Mouse (Mus musculus): ENCODE measurements around the gene Tgfbr3. TPM values are rescaled to one million over a fixed set of nuclear protein-coding genes. Genes with fewer than 3 reads are reported as not detected.

Tgfbr3 gene
- polyA plus RNA-seq, 1 experiment from 2014 or later = 5.7 TPM

- WGBS = 89% methylated on average over 4 of the region's 4 CpGs
- H3K27me3 ChIP-seq (ENCODE audit: poor library complexity, severe bottlenecking) = peaks cover 45% of the 10 kb centered on the region
- peaks cover 26% of the 10 kb centered on the region for H3K4me1 ChIP-seq
- no peaks in the 10 kb centered on the region for H3K9me3 ChIP-seq
- DNase-seq (ENCODE audit: extremely low spot score, low spot score) = no peak
- H3K27ac ChIP-seq = no peak overlapping the region
- H3K36me3 ChIP-seq (replicated peaks) = no peaks in the 10 kb centered on the region
- no peak overlapping the region for H3K4me3 ChIP-seq
Observed at GRCm38 (mm10) chr5:107294041-107294440, 4.6 kb upstream of the Tgfbr3 start.

GRCm38 (mm10) chr5:107289986-107290385 is 557 bp upstream of the Tgfbr3 start:
- 34% methylated on average over 8 of the region's 8 CpGs for WGBS
- peak overlapping the region; percentile 71 for H3K4me3 ChIP-seq

GRCm38 (mm10) chr5:107288427-107289233 is 799 bp downstream of the Tgfbr3 start:
- no peaks in the 10 kb centered on the region for H3K36me3 ChIP-seq (replicated peaks)
- peak overlapping the region; percentile 71 for H3K4me3 ChIP-seq
- peaks cover 74% of the 10 kb centered on the region for H3K27me3 ChIP-seq (ENCODE audit: poor library complexity, severe bottlenecking)
- under 1% methylated on average over 61 of the region's 62 CpGs for WGBS
- H3K9me3 ChIP-seq = no peaks in the 10 kb centered on the region
- peak overlapping the region; percentile 89 for H3K27ac ChIP-seq
- peak; percentile 37 for DNase-seq (ENCODE audit: extremely low spot score, low spot score)
- H3K4me1 ChIP-seq = peaks cover 24% of the 10 kb centered on the region

More at GRCm38 (mm10) chr5:107289986-107290385, 557 bp upstream of the Tgfbr3 start:
- no peak for DNase-seq (ENCODE audit: extremely low spot score, low spot score)
- no peaks in the 10 kb centered on the region for H3K9me3 ChIP-seq
- no peak overlapping the region for H3K27ac ChIP-seq
- H3K4me1 ChIP-seq = peaks cover 24% of the 10 kb centered on the region
- H3K27me3 ChIP-seq (ENCODE audit: poor library complexity, severe bottlenecking) = peaks cover 68% of the 10 kb centered on the region
- no peaks in the 10 kb centered on the region for H3K36me3 ChIP-seq (replicated peaks)

GRCm38 (mm10) chr5:107287908-107288267 is 1.5 kb downstream of the Tgfbr3 start:
- Histone ChIP-seq H3K9me3 (no peaks in the 10 kb centered on the region), H3K4me1 (peaks cover 28% of the 10 kb centered on the region), H3K4me3 (peak overlapping the region; percentile 71; the same call in 1 of the 2 replicates), H3K36me3 (replicated peaks) (no peaks in the 10 kb centered on the region), H3K27me3 (ENCODE audit: poor library complexity, severe bottlenecking) (peaks cover 71% of the 10 kb centered on the region), H3K27ac (no peak overlapping the region)
- 49% methylated on average over 5 of the region's 5 CpGs for WGBS
- no peak for DNase-seq (ENCODE audit: extremely low spot score, low spot score)

- H3K27ac ChIP-seq = no peak overlapping the region
- H3K27me3 ChIP-seq (ENCODE audit: poor library complexity, severe bottlenecking) = peaks cover 66% of the 10 kb centered on the region
- no peaks in the 10 kb centered on the region for H3K9me3 ChIP-seq
- H3K36me3 ChIP-seq (replicated peaks) = no peaks in the 10 kb centered on the region
- H3K4me1 ChIP-seq = peaks cover 30% of the 10 kb centered on the region
- WGBS = 30% methylated on average over 6 of the region's 6 CpGs
- peak; percentile 60 for DNase-seq (ENCODE audit: extremely low spot score, low spot score)
- no peak overlapping the region for H3K4me3 ChIP-seq
Observed at GRCm38 (mm10) chr5:107287254-107287907, 2.0 kb downstream of the Tgfbr3 start.

- Histone ChIP-seq H3K9me3 (0 out of 2 replicates have a peak, but pooled peaks cover 2% of the 10 kb centered on the region), H3K36me3 (replicated peaks) (no peaks in the 10 kb centered on the region), H3K27ac (no peak overlapping the region), H3K4me3 (no peak overlapping the region), H3K4me1 (peaks cover 30% of the 10 kb centered on the region), H3K27me3 (ENCODE audit: poor library complexity, severe bottlenecking) (peaks cover 47% of the 10 kb centered on the region)
- 86% methylated on average over 6 of the region's 6 CpGs for WGBS
- no peak for DNase-seq (ENCODE audit: extremely low spot score, low spot score)
Observed at GRCm38 (mm10) chr5:107285563-107285962, 3.9 kb downstream of the Tgfbr3 start.

GRCm38 (mm10) chr5:107283935-107284524 is 5.4 kb downstream of the Tgfbr3 start:
- Histone ChIP-seq H3K27me3 (ENCODE audit: poor library complexity, severe bottlenecking) (peaks cover 33% of the 10 kb centered on the region), H3K4me1 (peaks cover 16% of the 10 kb centered on the region), H3K36me3 (replicated peaks) (no peaks in the 10 kb centered on the region), H3K9me3 (peaks cover 9% of the 10 kb centered on the region; the same call in 1 of the 2 replicates), H3K4me3 (no peak overlapping the region), H3K27ac (no peak overlapping the region)
- 83% methylated on average over 10 of the region's 10 CpGs for WGBS
- DNase-seq (ENCODE audit: extremely low spot score, low spot score) = no peak

- DNase-seq (ENCODE audit: extremely low spot score, low spot score) = no peak
- Histone ChIP-seq H3K4me1 (peaks cover 6% of the 10 kb centered on the region; the same call in 1 of the 2 replicates), H3K27ac (no peak overlapping the region), H3K4me3 (no peak overlapping the region), H3K9me3 (peaks cover 9% of the 10 kb centered on the region; the same call in 1 of the 2 replicates), H3K27me3 (ENCODE audit: poor library complexity, severe bottlenecking) (peaks cover 20% of the 10 kb centered on the region), H3K36me3 (replicated peaks) (no peaks in the 10 kb centered on the region)
- WGBS = 86% methylated on average over 9 of the region's 9 CpGs
Observed at GRCm38 (mm10) chr5:107282561-107283307, 6.7 kb downstream of the Tgfbr3 start.

- no peak overlapping the region for H3K27ac ChIP-seq
- WGBS = 91% methylated on average over 4 of the region's 4 CpGs
- no peaks in the 10 kb centered on the region for H3K36me3 ChIP-seq (replicated peaks)
- DNase-seq (ENCODE audit: extremely low spot score, low spot score) = no peak
- peaks cover 9% of the 10 kb centered on the region; the same call in 1 of the 2 replicates for H3K9me3 ChIP-seq
- peaks cover 17% of the 10 kb centered on the region for H3K27me3 ChIP-seq (ENCODE audit: poor library complexity, severe bottlenecking)
- no peak overlapping the region for H3K4me3 ChIP-seq
- H3K4me1 ChIP-seq = peaks cover 13% of the 10 kb centered on the region; the same call in 1 of the 2 replicates
Observed at GRCm38 (mm10) chr5:107279263-107279662, 10.2 kb downstream of the Tgfbr3 start.

- Histone ChIP-seq H3K9me3 (peaks cover 9% of the 10 kb centered on the region; the same call in 1 of the 2 replicates), H3K27me3 (ENCODE audit: poor library complexity, severe bottlenecking) (peaks cover 27% of the 10 kb centered on the region), H3K4me1 (peaks cover 29% of the 10 kb centered on the region), H3K4me3 (no peak overlapping the region), H3K36me3 (replicated peaks) (no peaks in the 10 kb centered on the region), H3K27ac (no peak overlapping the region)
- DNase-seq (ENCODE audit: extremely low spot score, low spot score) = no peak
- 85% methylated on average over 3 of the region's 3 CpGs for WGBS
Observed at GRCm38 (mm10) chr5:107276186-107276585, 13.2 kb downstream of the Tgfbr3 start.

GRCm38 (mm10) chr5:107272252-107273028 is 17.0 kb downstream of the Tgfbr3 start:
- Histone ChIP-seq H3K27me3 (ENCODE audit: poor library complexity, severe bottlenecking) (peaks cover 41% of the 10 kb centered on the region), H3K27ac (no peak overlapping the region), H3K36me3 (replicated peaks) (no peaks in the 10 kb centered on the region), H3K4me3 (no peak overlapping the region), H3K4me1 (peaks cover 50% of the 10 kb centered on the region), H3K9me3 (no peaks in the 10 kb centered on the region)
- DNase-seq (ENCODE audit: extremely low spot score, low spot score) = no peak
- 44% methylated on average over 11 of the region's 11 CpGs for WGBS

GRCm38 (mm10) chr5:107269006-107269328 is 20.5 kb downstream of the Tgfbr3 start:
- Histone ChIP-seq H3K27ac (peak overlapping the region; percentile 65; the same call in 1 of the 2 replicates), H3K9me3 (no peaks in the 10 kb centered on the region), H3K4me1 (peaks cover 44% of the 10 kb centered on the region), H3K27me3 (ENCODE audit: poor library complexity, severe bottlenecking) (peaks cover 51% of the 10 kb centered on the region), H3K4me3 (peak overlapping the region; percentile 14; the same call in 1 of the 2 replicates), H3K36me3 (replicated peaks) (no peaks in the 10 kb centered on the region)
- WGBS = 14% methylated on average over 6 of the region's 6 CpGs
- DNase-seq (ENCODE audit: extremely low spot score, low spot score) = no peak
